In the genomic region with DNA sequence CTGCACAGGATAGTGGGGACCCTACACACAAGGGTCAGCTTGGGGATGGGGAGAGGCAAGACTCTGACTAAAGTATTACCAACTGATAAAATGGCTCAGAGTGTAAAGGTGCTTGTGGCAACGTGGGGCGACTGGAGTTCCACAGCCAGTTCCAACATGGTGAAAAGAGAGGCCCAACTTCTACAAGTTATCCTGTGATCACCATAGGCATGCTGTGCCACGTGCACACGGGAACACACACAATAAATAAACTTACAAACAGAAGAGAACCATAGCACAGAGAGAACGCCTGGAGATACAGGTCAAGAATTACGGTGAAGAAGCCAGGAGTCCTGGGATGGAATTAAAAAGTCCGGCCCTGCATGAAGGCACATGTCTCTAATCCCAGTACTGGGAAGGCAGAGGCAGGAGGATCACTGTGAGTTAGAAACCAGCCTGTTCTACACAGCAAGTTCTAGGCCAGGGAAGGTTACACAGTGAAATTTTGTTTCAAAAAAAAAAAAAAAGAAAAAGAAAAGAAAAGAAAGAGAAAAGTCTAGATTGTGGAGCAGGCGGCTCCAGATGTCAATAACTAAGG, we compare ENCODE assay signal across 8 mouse cellular contexts. TPM values are rescaled to one million over a fixed set of nuclear protein-coding genes. Genes with fewer than 3 reads are reported as not detected.
DNase-seq lines count a peak whose midpoint lies in the region; ATAC-seq and TF ChIP-seq lines count a peak whose summit lies in the region.

No protein-coding gene starts in this region.

- no peak for TF ChIP-seq CTCF in spleen, adult 2 months (IDR thresholded peaks at IDR 0.05; ENCODE audit: extremely low read depth, insufficient read depth, insufficient read length, insufficient replicate concordance)

- no peaks in the 10 kb centered on the region for H3K9me3 ChIP-seq in erythroblast, embryonic 14.5 days (ENCODE audit: control insufficient read depth, low read length)
- no peaks in the 10 kb centered on the region for H3K9me3 ChIP-seq in liver, embryonic 12.5 days (replicated peaks)

- WGBS in spleen, adult 2 months: 6% methylated on average over 8 of the region's 8 CpGs
- WGBS in liver, embryonic 12.5 days (ENCODE audit: insufficient replicate concordance): 3% methylated on average over 8 of the region's 8 CpGs

- ATAC-seq in erythroblast, adult 5-6 weeks (replicated peaks; ENCODE audit: low FRiP score, poor library complexity, severe bottlenecking): no peak
- ATAC-seq in liver, embryonic 12.5 days: no peak

- DNase-seq in spleen, adult 2 months (ENCODE audit: low read depth in 1 of 2, low spot score in 2 of 2): no peak
- DNase-seq in spleen, postnatal 36 days (ENCODE audit: low spot score in 2 of 2): no peak
- DNase-seq in adrenal gland, postnatal 14 days: no peak
- no peak for DNase-seq in adipocyte (ENCODE audit: low spot score)
- DNase-seq in right cerebral cortex, postnatal 14 days: no peak

- H3K36me3 ChIP-seq in erythroblast, embryonic 14.5 days (ENCODE audit: control insufficient read depth): peaks cover 42% of the 10 kb centered on the region
- H3K36me3 ChIP-seq in spleen, adult 2 months (ENCODE audit: control insufficient read depth, insufficient read depth, low read length): peaks cover 3% of the 10 kb centered on the region; the same call in 1 of the 2 replicates
- peaks cover 38% of the 10 kb centered on the region for H3K36me3 ChIP-seq in liver, embryonic 12.5 days

- no peak for TF ChIP-seq POLR2A in spleen, adult 2 months (IDR thresholded peaks at IDR 0.05; ENCODE audit: low read depth, low read length)

- H3K4me1 ChIP-seq in erythroblast, embryonic 14.5 days (ENCODE audit: control insufficient read depth): peaks cover 53% of the 10 kb centered on the region
- peaks cover 21% of the 10 kb centered on the region; the same call in 1 of the 2 replicates for H3K4me1 ChIP-seq in spleen, adult 2 months (ENCODE audit: control insufficient read depth, insufficient read depth, insufficient read length)
- H3K4me1 ChIP-seq in liver, embryonic 12.5 days: peaks cover 63% of the 10 kb centered on the region

- H3K9ac ChIP-seq in liver, embryonic 12.5 days: peak overlapping the region; percentile 91

- H3K27me3 ChIP-seq in erythroblast, embryonic 14.5 days (ENCODE audit: control insufficient read depth): peaks cover 16% of the 10 kb centered on the region
- H3K27me3 ChIP-seq in spleen, adult 2 months (ENCODE audit: control insufficient read depth, insufficient read depth, low read length): no peaks in the 10 kb centered on the region
- H3K27me3 ChIP-seq in liver, embryonic 12.5 days (replicated peaks): no peaks in the 10 kb centered on the region

- H3K4me3 ChIP-seq in erythroblast, embryonic 14.5 days (replicated peaks): peak overlapping the region; percentile 97
- peak overlapping the region; percentile 94 for H3K4me3 ChIP-seq in spleen, adult 2 months (ENCODE audit: extremely low read depth, insufficient read depth, insufficient read length)
- H3K4me3 ChIP-seq in liver, embryonic 12.5 days: peak overlapping the region; percentile 95

- peak overlapping the region; percentile 89 for H3K4me2 ChIP-seq in liver, embryonic 12.5 days

- 0 out of 2 replicates have a peak overlapping the region, but pooled peaks have one; percentile 14 for H3K27ac ChIP-seq in spleen, adult 2 months (ENCODE audit: insufficient read depth, low read length)
- peak overlapping the region; percentile 83 for H3K27ac ChIP-seq in liver, embryonic 12.5 days

RNA-seq across cellular contexts. Expression of a gene that starts 0.6 kb away (rescaled TPM):
- 12.7 and 17.4 TPM in 2 replicates for polyA plus RNA-seq in erythroblast, embryonic 14.5 days (2012)
- 21.9 and 29.8 TPM in 2 replicates for total RNA-seq in erythroblast, adult 5-6 weeks (2015; ENCODE audit: low replicate concordance)
- total RNA-seq in erythroblast, adult 5-6 weeks (2017; ENCODE audit: low replicate concordance): 35.5 and 75.3 TPM in 2 replicates
- polyA plus RNA-seq in spleen, adult 2 months (2012; rRNA removed): 39.5 and 44.7 TPM in 2 replicates
- 221 and 228 TPM in 2 replicates for polyA plus RNA-seq in liver, embryonic 12.5 days (2016; fragmentation: Nextera tagmentation; extraction: Ambion mirVana)
- 171 and 185 TPM in 2 replicates for total RNA-seq in adrenal gland, postnatal 14 days (2021)

RNA-seq across cellular contexts. Expression of a gene that starts 16.3 kb away (rescaled TPM):
- polyA plus RNA-seq in erythroblast, embryonic 14.5 days (2012): 0.04 and 0.05 TPM in 2 replicates
- 2.5 and 2.7 TPM in 2 replicates for total RNA-seq in erythroblast, adult 5-6 weeks (2015; ENCODE audit: low replicate concordance)
- total RNA-seq in erythroblast, adult 5-6 weeks (2017; ENCODE audit: low replicate concordance): 0.77 and 1.1 TPM in 2 replicates
- polyA plus RNA-seq in spleen, adult 2 months (2012; rRNA removed): 12.4 and 13.1 TPM in 2 replicates
- 2.6 and 2.9 TPM in 2 replicates for polyA plus RNA-seq in liver, embryonic 12.5 days (2016; fragmentation: Nextera tagmentation; extraction: Ambion mirVana)
- 22.4 and 22.9 TPM in 2 replicates for total RNA-seq in adrenal gland, postnatal 14 days (2021)

RNA-seq across cellular contexts. Expression of a gene that starts 18.1 kb away (rescaled TPM):
- polyA plus RNA-seq in erythroblast, embryonic 14.5 days (2012): 0.26 and 0.30 TPM in 2 replicates
- 2.7 and 4.2 TPM in 2 replicates for total RNA-seq in erythroblast, adult 5-6 weeks (2015; ENCODE audit: low replicate concordance)
- 3.3 and 5.3 TPM in 2 replicates for total RNA-seq in erythroblast, adult 5-6 weeks (2017; ENCODE audit: low replicate concordance)
- polyA plus RNA-seq in spleen, adult 2 months (2012; rRNA removed): 46.1 and 52.2 TPM in 2 replicates
- 8.5 and 10.4 TPM in 2 replicates for polyA plus RNA-seq in liver, embryonic 12.5 days (2016; fragmentation: Nextera tagmentation; extraction: Ambion mirVana)
- total RNA-seq in adrenal gland, postnatal 14 days (2021): 12.6 and 17.3 TPM in 2 replicates

RNA-seq across cellular contexts. Expression of a gene that starts 57.4 kb away (rescaled TPM):
- polyA plus RNA-seq in erythroblast, embryonic 14.5 days (2012): 7.5 and 9.3 TPM in 2 replicates
- total RNA-seq in erythroblast, adult 5-6 weeks (2015; ENCODE audit: low replicate concordance): 4.0 and 11.7 TPM in 2 replicates
- 3.8 and 7.8 TPM in 2 replicates for total RNA-seq in erythroblast, adult 5-6 weeks (2017; ENCODE audit: low replicate concordance)
- 77.9 and 93.1 TPM in 2 replicates for polyA plus RNA-seq in spleen, adult 2 months (2012; rRNA removed)
- 39.8 and 43.8 TPM in 2 replicates for polyA plus RNA-seq in liver, embryonic 12.5 days (2016; fragmentation: Nextera tagmentation; extraction: Ambion mirVana)
- 52.8 and 60.7 TPM in 2 replicates for total RNA-seq in adrenal gland, postnatal 14 days (2021)

RNA-seq across cellular contexts. Expression of a gene that starts 57.4 kb away (rescaled TPM):
- polyA plus RNA-seq in erythroblast, embryonic 14.5 days (2012): 11.6 and 15.1 TPM in 2 replicates
- total RNA-seq in erythroblast, adult 5-6 weeks (2015; ENCODE audit: low replicate concordance): 19.4 and 20.9 TPM in 2 replicates
- 1.8 and 3.6 TPM in 2 replicates for total RNA-seq in erythroblast, adult 5-6 weeks (2017; ENCODE audit: low replicate concordance)
- polyA plus RNA-seq in spleen, adult 2 months (2012; rRNA removed): 5.2 and 18.8 TPM in 2 replicates
- polyA plus RNA-seq in liver, embryonic 12.5 days (2016; fragmentation: Nextera tagmentation; extraction: Ambion mirVana): 1.2 and 2.1 TPM in 2 replicates
- total RNA-seq in adrenal gland, postnatal 14 days (2021): 1.4 and 2.1 TPM in 2 replicates
